ENCODE assay signal across 8 mouse cellular contexts in the genomic region with DNA sequence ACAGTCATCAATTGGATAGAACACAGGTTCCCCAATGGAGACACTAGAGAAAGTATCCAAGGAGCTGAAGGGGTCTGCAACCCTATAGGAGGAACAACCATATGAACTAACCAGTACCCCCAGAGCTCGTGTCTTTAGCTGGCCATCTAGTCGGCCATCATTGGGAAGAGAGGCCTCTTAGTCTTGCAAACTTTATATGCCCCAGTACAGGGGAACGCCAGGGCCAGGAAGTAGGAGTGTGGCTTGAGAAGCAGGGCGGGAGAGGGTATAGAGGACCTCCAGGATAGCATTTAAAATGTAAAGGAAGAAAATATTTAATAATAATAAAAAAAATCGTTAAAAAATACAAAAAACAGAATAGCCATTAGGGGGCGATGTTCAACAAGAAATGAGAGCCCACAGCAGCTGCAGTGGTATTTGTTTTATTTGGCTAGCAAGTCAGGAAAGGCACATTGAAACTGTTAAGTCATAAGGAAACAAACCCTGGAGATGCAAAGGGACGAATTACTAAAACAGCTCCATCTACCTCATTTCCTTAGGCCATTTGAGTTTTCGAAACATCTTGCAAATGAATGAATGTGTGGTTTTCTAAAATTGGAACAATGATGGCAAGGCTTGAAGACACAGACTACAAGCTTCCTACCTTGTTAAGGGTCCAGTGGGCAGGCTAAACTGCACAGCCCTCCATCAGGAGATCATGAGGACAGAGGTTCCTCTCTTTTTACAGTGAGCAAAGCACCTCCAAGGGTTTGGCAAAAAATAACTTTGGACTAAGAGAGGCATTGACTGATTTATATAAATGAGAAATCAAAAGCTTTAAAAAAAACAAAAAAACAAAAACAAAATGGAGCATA.
DNase-seq lines count a peak whose midpoint lies in the region; ATAC-seq and TF ChIP-seq lines count a peak whose summit lies in the region.

No protein-coding gene starts in this region.

- no peak overlapping the region for H3K4me2 ChIP-seq in lung, embryonic 14.5 days
- no peak overlapping the region for H3K4me2 ChIP-seq in forebrain, embryonic 16.5 days (ENCODE audit: low read length)
- H3K4me2 ChIP-seq in neural tube, embryonic 13.5 days = no peak overlapping the region

- H3K9ac ChIP-seq in lung, embryonic 14.5 days = no peak overlapping the region
- no peak overlapping the region for H3K9ac ChIP-seq in forebrain, embryonic 16.5 days (replicated peaks; ENCODE audit: low read depth, low read length)
- H3K9ac ChIP-seq in neural tube, embryonic 13.5 days = no peak overlapping the region

- H3K27ac ChIP-seq in lung, embryonic 14.5 days (ENCODE audit: low read depth) = no peak overlapping the region
- no peak overlapping the region for H3K27ac ChIP-seq in forebrain, embryonic 16.5 days (ENCODE audit: low read length)
- no peak overlapping the region for H3K27ac ChIP-seq in neural tube, embryonic 13.5 days (replicated peaks)

- H3K36me3 ChIP-seq in lung, embryonic 14.5 days (ENCODE audit: insufficient read depth) = no peaks in the 10 kb centered on the region
- no peaks in the 10 kb centered on the region for H3K36me3 ChIP-seq in forebrain, embryonic 16.5 days (ENCODE audit: control insufficient read depth, insufficient read depth)
- H3K36me3 ChIP-seq in neural tube, embryonic 13.5 days = no peaks in the 10 kb centered on the region

- no peaks in the 10 kb centered on the region for H3K9me3 ChIP-seq in lung, embryonic 14.5 days (ENCODE audit: low read depth, low read length)
- H3K9me3 ChIP-seq in forebrain, embryonic 16.5 days (ENCODE audit: control insufficient read depth, low read length) = no peaks in the 10 kb centered on the region
- H3K9me3 ChIP-seq in neural tube, embryonic 13.5 days = no peaks in the 10 kb centered on the region

- peak; percentile 59 for TF ChIP-seq CTCF in lung, embryonic 14.5 days (IDR thresholded peaks at IDR 0.05; ENCODE audit: low read depth)

- peak; percentile 2 for DNase-seq in adrenal gland, postnatal 10 days
- DNase-seq in adrenal gland, postnatal 4 days (ENCODE audit: low spot score in 2 of 2) = no peak
- peak; percentile 81 for DNase-seq in lung, embryonic 14.5 days
- no peak for DNase-seq in lung, postnatal 25 days (ENCODE audit: low spot score)
- no peak for DNase-seq in layer of hippocampus, adult 8-10 months (ENCODE audit: low spot score in 2 of 2)

- H3K4me1 ChIP-seq in lung, embryonic 14.5 days (ENCODE audit: insufficient read depth) = no peaks in the 10 kb centered on the region
- no peaks in the 10 kb centered on the region for H3K4me1 ChIP-seq in forebrain, embryonic 16.5 days (replicated peaks; ENCODE audit: control insufficient read depth, insufficient read depth, low read length)
- H3K4me1 ChIP-seq in neural tube, embryonic 13.5 days (replicated peaks) = no peaks in the 10 kb centered on the region

- no peak overlapping the region for H3K4me3 ChIP-seq in lung, embryonic 14.5 days (ENCODE audit: low read depth, low read length)
- H3K4me3 ChIP-seq in forebrain, embryonic 16.5 days (replicated peaks; ENCODE audit: low read length) = no peak overlapping the region
- no peak overlapping the region for H3K4me3 ChIP-seq in neural tube, embryonic 13.5 days

- 22% methylated on average over 8 of the region's 8 CpGs for WGBS in lung, embryonic 14.5 days
- WGBS in forebrain, embryonic 16.5 days = 25% methylated on average over 8 of the region's 8 CpGs
- WGBS in neural tube, embryonic 13.5 days = 29% methylated on average over 8 of the region's 8 CpGs

- peak; percentile 63 for ATAC-seq in lung, embryonic 14.5 days (ENCODE audit: insufficient read depth)
- peak; percentile 83 for ATAC-seq in forebrain, embryonic 16.5 days
- ATAC-seq in neural tube, embryonic 13.5 days (ENCODE audit: low read depth) = peak; percentile 65
- ATAC-seq in megakaryocyte, adult 5-6 weeks (ENCODE audit: poor library complexity, severe bottlenecking) = no peak

- no peaks in the 10 kb centered on the region for H3K27me3 ChIP-seq in lung, embryonic 14.5 days (ENCODE audit: insufficient read depth, low read length)
- H3K27me3 ChIP-seq in forebrain, embryonic 16.5 days (replicated peaks; ENCODE audit: control insufficient read depth, insufficient read depth, low read length) = no peaks in the 10 kb centered on the region
- H3K27me3 ChIP-seq in neural tube, embryonic 13.5 days = no peaks in the 10 kb centered on the region

Comparison
In these comparisons a context has a peak if more than half of its experiments do, and no peak if none do; other contexts are left out.
1. DNase-seq: peak in adrenal gland, postnatal 10 days (single experiment) and lung, embryonic 14.5 days (single experiment); none in adrenal gland, postnatal 4 days (0 of 2), lung, postnatal 25 days (single experiment) and layer of hippocampus, adult 8-10 months (0 of 2).